Mouse (Mus musculus) cerebellum, adult 2 months (tissue): Measurements from ENCODE around the gene Ndufs2. TPM values are rescaled to one million over a fixed set of nuclear protein-coding genes. Genes with fewer than 3 reads are reported as not detected.

Experiments used
- DNase-seq, 2 experiments: peaks; one replicate each; pipeline ENCODE4 v3.0.0; 2021
- H3K27ac ChIP-seq: fragments of 200-500 bp; 2 replicates; pipeline ENCODE4 v1.5.1; 2012; ENCODE audit warnings: low read length, control low read depth, inconsistent platforms; ENCODE audit not compliant: insufficient read depth
- H3K27me3 ChIP-seq: fragments of 200-500 bp; 2 replicates; pipeline ENCODE4 v1.6.1; 2012; ENCODE audit warnings: inconsistent platforms, mild to moderate bottlenecking, low read length, moderate library complexity; ENCODE audit not compliant: control insufficient read depth, insufficient read depth
- H3K4me1 ChIP-seq: fragments of 200-500 bp; 2 replicates; pipeline ENCODE4 v1.6.1; 2011; ENCODE audit warnings: low read length; ENCODE audit not compliant: control insufficient read depth, insufficient read depth
- H3K4me3 ChIP-seq: fragments of 200-500 bp; replicated peaks from 2 replicates; pipeline ENCODE3; 2011; ENCODE audit warnings: mild to moderate bottlenecking, low read depth, low read length, control low read depth; ENCODE audit not compliant: insufficient read depth
- CTCF ChIP-seq: fragments of 200-500 bp; IDR thresholded peaks from 2 replicates; pipeline ENCODE4 v1.5.1; 2011; ENCODE audit warnings: low read depth, mild to moderate bottlenecking, control low read depth, low read length, moderate library complexity, borderline replicate concordance; ENCODE audit not compliant: insufficient read depth
- POLR2A ChIP-seq: fragments of 200-500 bp; IDR thresholded peaks from 2 replicates; pipeline ENCODE4 v1.6.1; 2011; ENCODE audit warnings: low read length, control low read depth, borderline replicate concordance; ENCODE audit not compliant: insufficient read depth
- WGBS: fragments of 180-500 bp; shearing (Covaris S2); methylation state at CpG from one replicate; pipeline ENCODE4 v1.1.7; 2018; 5-methylcytosine and 5-hydroxymethylcytosine counted together
- polyA plus RNA-seq: library from polyadenylated mRNA; depleted of rRNA; stranded (reverse); fragments of >200 nt; gene quantifications from 2 replicates; pipeline ENCODE4 v1.2.3, GENCODE M21; 2012

Ndufs2 gene
- polyA plus RNA-seq, 1 experiment: 282 TPM

DNA sequence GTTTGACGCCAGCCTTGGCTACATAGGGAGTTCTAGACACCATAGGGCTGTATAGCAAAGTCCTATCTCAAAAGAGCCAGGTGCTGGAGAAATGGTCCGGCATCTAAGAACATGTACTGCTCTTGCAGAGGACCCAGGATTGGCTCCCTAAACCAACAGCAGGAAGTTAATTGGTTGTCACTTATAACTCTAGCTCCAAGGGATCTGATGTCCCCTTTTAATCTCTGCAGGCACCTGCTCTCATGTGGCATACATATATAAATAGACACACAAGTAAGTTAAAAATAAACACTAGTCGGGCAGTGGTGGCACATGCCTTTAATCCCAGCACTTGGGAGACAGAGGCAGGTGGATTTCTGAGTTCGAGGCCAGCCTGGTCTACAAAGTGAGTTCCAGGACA lies 15.4 kb downstream of the Ndufs2 start:
- Histone ChIP-seq H3K27ac (no peak overlapping the region), H3K4me3 (no peak overlapping the region), H3K4me1 (no peaks in the 10 kb centered on the region), H3K27me3 (no peaks in the 10 kb centered on the region)
- WGBS: 69% methylated on average over 4 of the region's 4 CpGs
- DNase-seq: no peak
- no peak for TF ChIP-seq POLR2A
- TF ChIP-seq CTCF: no peak

DNA sequence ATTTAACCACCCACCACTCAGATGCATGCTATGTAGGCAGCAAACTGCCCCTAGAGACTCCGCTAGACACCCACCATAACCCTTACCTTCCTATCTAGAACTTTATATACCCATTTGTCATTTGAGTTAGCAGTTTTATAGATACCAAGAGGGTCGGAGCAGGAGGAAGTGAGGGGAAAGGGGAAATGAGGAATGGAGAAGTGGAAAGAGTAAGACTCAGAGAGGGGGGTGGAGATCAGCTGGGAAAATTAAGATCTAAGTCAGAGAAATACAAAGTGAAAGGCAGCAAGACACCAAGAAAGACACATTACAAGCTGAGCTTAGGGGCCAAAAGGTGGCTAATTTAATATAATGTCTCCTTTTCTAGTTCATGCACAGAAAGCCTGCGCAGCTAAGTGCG lies 16.6 kb downstream of the Ndufs2 start:
- Histone ChIP-seq H3K27ac (no peak overlapping the region), H3K27me3 (no peaks in the 10 kb centered on the region), H3K4me3 (no peak overlapping the region), H3K4me1 (no peaks in the 10 kb centered on the region)
- DNase-seq: no peak
- TF ChIP-seq POLR2A (no peak), CTCF (no peak)
- 96% methylated on average over 4 of the region's 4 CpGs for WGBS

DNA sequence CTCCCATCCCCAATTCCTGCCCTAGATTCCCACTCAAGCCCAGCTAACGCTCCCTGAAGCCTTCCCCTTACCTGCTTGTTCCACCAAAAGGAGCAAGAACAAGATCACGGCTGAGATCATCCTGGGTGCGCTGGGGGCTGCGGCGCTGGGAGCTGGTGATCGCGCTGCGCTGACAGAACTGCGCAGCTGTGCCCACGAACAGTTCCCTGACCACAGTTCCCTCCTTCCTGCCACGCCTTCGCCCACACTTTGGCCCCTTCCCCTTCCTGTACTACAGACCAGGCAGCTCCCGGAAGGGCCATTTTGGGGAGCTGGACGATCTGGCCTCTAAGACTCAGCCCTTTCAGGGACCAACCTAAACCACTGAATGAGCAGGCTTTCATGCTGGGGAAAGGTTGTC lies 17.1 kb downstream of the Ndufs2 start, which contains the start of gene Fcer1g:
Gene Fcer1g, minus strand, starts transcription at position 240 of the 400 bp plus-strand sequence.
- H3K27me3 ChIP-seq: no peaks in the 10 kb centered on the region
- H3K4me1 ChIP-seq: no peaks in the 10 kb centered on the region
- H3K27ac ChIP-seq: no peak within 1 kb of the TSS
- no peak within 1 kb of the TSS for H3K4me3 ChIP-seq
- TF ChIP-seq CTCF: no peak
- TF ChIP-seq POLR2A: no peak
- WGBS: 94% methylated on average over 14 of the region's 14 CpGs
- no peak for DNase-seq

DNA sequence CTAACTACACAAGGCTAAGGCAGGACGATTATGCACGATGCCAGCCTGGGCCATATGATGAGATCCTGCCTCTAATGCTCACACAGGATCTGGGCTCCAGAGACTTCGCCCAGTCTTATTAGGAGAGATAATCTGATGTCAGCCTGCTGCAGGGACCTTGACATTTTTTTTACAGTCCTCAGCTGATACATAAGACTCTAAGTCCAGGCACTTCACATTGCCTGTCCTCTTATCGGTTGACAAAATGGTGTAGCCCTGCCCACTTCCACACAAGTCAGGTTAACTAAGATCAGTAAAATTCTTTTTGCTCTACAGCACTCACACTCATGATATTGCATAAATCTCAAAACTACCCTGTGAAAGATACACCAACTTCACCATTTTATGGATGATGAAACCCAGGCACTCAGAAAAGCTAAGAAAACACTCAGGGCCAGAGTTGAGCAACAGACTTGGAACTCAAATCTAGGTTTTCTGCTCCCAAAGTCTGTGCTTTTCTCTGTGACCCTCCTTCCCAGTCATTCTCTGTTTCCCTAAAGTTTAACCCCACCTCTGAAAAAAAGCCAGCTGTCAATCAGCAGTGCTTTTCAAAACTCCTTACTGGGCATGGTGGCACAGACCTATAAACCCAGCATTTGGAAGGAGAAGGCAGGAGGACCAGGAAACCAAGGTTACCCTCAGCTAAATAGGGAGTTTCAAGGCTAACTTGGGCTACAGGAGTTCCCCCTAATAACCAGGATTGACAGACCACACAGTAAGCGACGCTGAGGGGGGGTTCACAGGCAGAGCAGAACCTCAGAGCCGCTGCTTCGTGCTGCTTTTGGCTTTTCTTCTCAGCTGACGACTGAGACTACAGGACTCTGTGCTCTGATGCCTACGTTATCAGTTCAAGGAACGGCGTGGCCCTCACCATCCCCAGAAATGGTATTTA lies 18.1 kb downstream of the Ndufs2 start:
- no peak overlapping the region for H3K4me3 ChIP-seq
- no peak for DNase-seq
- 81% methylated on average over 12 of the region's 12 CpGs for WGBS
- no peak overlapping the region for H3K27ac ChIP-seq
- H3K27me3 ChIP-seq: no peaks in the 10 kb centered on the region
- no peak for TF ChIP-seq POLR2A
- no peak for TF ChIP-seq CTCF
- no peaks in the 10 kb centered on the region for H3K4me1 ChIP-seq

DNA sequence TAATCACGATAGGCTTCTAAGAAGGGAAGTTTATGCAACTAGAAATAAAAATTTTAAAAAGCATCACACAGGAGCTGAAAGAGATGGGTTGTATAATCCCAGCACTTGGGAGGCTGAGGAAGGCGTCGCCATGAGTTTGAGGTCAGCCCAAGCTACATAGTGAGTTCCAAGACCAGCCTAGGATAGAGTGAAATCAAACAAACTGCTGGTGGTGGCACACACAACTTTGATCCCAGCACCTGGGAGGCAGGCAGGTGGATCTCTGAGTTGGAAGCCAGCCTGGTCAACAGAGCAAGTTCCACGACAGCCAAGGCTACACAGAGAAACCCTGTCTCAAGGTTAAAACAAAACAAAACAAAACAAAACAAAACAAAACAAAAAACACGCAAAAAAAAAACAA lies 18.8 kb downstream of the Ndufs2 start:
- Histone ChIP-seq H3K4me1 (no peaks in the 10 kb centered on the region), H3K27me3 (no peaks in the 10 kb centered on the region), H3K4me3 (no peak overlapping the region), H3K27ac (no peak overlapping the region)
- TF ChIP-seq CTCF (no peak), POLR2A (no peak)
- DNase-seq: no peak
- 86% methylated on average over 5 of the region's 5 CpGs for WGBS

DNA sequence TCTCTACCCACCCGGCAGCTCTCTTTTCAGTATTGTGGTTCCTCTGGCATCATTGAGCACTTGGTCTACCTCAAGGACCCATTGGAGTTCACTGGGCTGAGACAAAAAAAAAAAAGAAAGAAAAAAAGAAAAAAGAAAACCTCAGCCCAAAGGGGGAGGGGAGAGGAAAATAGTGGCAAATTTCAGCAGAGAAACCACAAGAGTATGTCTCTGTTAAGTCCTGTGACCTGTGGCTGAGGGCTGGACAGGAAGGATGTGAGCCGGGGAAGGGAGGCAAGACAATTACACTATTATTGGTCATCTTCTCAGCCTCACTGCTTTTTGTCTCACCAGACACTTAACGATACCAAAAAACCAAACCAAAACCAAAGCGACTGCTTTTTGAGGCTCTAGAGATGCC lies 19.3 kb downstream of the Ndufs2 start:
- no peak for DNase-seq
- H3K27me3 ChIP-seq: no peaks in the 10 kb centered on the region
- no peak overlapping the region for H3K27ac ChIP-seq
- H3K4me1 ChIP-seq: no peaks in the 10 kb centered on the region
- TF ChIP-seq CTCF (no peak), POLR2A (no peak)
- no peak overlapping the region for H3K4me3 ChIP-seq
- 64% methylated on average over 4 of the region's 4 CpGs for WGBS

DNA sequence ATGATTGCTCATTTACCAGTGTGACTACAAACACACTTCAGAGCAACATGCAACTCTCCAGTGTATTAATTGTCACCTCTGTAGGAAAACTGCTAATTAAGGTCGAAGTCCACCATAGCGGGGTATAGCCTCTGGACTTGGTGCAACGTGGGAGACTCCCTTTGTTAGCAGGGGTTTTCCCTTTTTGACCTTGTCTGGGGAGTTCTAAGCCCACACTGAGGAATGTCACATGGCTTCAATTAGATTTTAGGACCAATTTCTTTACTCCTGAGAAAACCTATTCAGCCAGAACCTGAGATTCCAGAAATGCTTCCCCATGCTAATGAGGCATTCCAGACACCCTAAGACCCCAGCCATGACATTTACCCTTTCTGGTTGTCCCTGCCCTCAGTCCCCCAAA lies 21.0 kb downstream of the Ndufs2 start:
- TF ChIP-seq CTCF: no peak
- TF ChIP-seq POLR2A: no peak
- DNase-seq: no peak
- H3K4me3 ChIP-seq: no peak overlapping the region
- WGBS: 81% methylated on average over 3 of the region's 3 CpGs
- no peaks in the 10 kb centered on the region for H3K4me1 ChIP-seq
- no peak overlapping the region for H3K27ac ChIP-seq
- H3K27me3 ChIP-seq: no peaks in the 10 kb centered on the region

DNA sequence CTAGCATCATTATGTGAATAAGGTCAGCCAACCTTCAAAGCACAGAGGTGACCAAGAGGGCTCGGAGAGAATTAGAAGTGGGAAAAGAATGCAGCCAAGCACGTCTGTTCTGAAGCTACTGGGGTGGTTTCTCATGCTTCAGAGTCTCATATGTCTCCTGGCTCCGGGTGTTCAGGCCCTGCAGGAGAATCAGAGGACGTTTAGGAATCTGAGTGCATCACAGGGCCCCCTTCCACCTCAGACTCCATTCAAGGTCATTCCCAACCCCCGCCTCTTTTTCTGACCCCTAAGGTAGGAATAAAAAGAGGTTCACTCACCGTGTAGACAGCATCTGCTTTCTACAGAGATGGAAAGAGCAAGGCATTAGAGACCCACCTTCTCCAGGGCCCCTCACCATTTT lies 21.4 kb downstream of the Ndufs2 start:
- Histone ChIP-seq H3K27ac (no peak overlapping the region), H3K27me3 (no peaks in the 10 kb centered on the region), H3K4me1 (no peaks in the 10 kb centered on the region), H3K4me3 (no peak overlapping the region)
- 48% methylated on average over 6 of the region's 6 CpGs for WGBS
- no peak for DNase-seq
- TF ChIP-seq POLR2A: no peak
- no peak for TF ChIP-seq CTCF
